Mouse (Mus musculus): ENCODE data around the gene Galp. TPM values are rescaled to one million over a fixed set of nuclear protein-coding genes. Genes with fewer than 3 reads are reported as not detected.
"Not testable (repeated sequence)": the region's sequence is repeated elsewhere in the genome, so short reads cannot be mapped to it uniquely, and the experiment has no call there.

Gene Galp
- polyA plus RNA-seq, 1 experiment: not detected

DNA sequence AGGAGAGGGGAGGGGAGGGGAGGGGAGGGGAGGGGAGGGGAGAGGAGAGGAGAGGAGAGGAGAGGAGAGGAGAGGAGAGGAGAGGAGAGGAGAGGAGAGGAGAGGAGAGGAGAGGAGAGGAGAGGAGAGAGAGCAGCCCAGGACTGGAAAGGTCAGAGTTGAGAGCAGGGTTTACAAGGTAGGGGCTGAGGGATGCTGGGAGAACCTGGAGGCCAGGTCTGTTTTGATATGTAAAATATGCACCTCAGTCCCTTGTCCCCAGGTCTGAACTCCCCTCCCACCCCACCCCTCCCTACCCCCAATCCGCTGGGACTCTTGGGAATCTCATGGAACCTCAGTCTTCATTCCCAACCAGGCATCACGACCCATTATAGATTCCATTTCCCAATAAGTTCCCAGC, 63.1 kb downstream of the Galp start:
- H3K27ac ChIP-seq (replicated peaks; ENCODE audit: low read depth, low read length); H3K4me1 ChIP-seq (ENCODE audit: control insufficient read depth, insufficient read depth, insufficient read length, low read length); H3K4me3 ChIP-seq (ENCODE audit: insufficient read depth, low read depth, low read length): not testable (repeated sequence)

DNA sequence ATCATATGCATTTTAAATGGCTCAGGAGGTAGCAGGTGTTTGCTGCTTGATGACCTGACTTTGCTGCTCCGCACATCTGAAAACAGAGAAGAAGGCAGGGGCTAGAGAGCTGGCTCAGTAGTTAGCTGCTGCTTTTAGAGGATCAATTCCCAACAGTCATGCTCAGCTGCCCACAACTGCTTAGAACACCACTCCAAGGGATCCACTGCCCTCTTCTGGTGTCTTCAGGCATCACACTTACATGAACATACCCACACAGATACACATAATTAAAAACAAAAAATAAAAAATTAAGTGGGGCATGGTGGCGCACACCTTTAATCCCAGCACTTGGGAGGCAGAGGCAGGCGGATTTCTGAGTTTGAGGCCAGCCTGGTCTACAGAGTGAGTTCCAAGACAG, 65.2 kb downstream of the Galp start:
- H3K27ac ChIP-seq (replicated peaks; ENCODE audit: low read depth, low read length): no peak overlapping the region
- no peaks in the 10 kb centered on the region for H3K4me1 ChIP-seq (ENCODE audit: control insufficient read depth, insufficient read depth, insufficient read length, low read length)
- no peak overlapping the region for H3K4me3 ChIP-seq (ENCODE audit: insufficient read depth, low read depth, low read length)

DNA sequence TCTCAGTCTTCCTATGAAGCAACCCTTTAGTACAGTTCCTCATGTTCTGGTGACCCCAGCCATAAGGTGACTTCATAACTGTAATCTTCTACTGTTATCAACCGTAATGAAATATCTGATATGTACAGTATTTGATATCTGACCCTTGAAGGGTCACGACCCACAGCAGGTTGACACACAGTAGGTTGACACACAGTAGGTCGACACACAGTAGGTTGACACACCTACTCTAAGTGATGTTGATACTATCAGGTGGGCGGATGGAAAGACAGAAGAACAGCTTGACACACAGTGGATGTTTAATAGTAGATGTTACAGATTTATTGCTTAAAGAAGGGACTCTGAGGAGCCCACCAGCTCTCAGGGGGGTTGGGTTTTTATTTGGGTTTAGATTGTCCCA, 66.1 kb downstream of the Galp start:
- H3K4me3 ChIP-seq (ENCODE audit: insufficient read depth, low read depth, low read length): no peak overlapping the region
- no peak overlapping the region for H3K27ac ChIP-seq (replicated peaks; ENCODE audit: low read depth, low read length)
- no peaks in the 10 kb centered on the region for H3K4me1 ChIP-seq (ENCODE audit: control insufficient read depth, insufficient read depth, insufficient read length, low read length)

DNA sequence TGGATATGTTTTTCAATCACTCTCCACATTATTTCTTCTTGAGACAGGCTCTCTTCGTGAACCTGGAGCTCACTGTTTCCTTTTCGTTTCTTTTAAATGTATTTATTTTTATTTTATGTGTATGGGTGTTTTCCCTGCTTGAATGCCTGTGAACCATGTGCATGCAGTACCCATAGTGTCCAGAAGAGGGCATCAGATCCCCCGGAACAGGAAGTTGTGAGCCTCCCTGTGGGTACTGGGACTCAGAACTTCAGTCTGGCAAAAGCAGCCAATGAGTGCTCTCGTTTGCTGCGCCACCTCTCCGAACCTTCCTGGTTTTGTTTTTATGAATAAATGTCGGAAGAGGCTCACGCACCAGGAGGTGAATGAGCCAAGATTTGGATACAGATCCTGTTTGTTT, 68.8 kb downstream of the Galp start:
- H3K4me1 ChIP-seq (ENCODE audit: control insufficient read depth, insufficient read depth, insufficient read length, low read length): no peaks in the 10 kb centered on the region
- no peak overlapping the region for H3K4me3 ChIP-seq (ENCODE audit: insufficient read depth, low read depth, low read length)
- no peak overlapping the region for H3K27ac ChIP-seq (replicated peaks; ENCODE audit: low read depth, low read length)

Other genes with a start within 250 kb of the Galp start
- gene Vmn1r65, start 186.1 kb upstream of the Galp start, polyA plus RNA-seq (2012; ENCODE audit: insufficient read depth, insufficient read length, missing spikeins): not detected in 2 replicates
- gene Nlrp4c, start 151.9 kb upstream of the Galp start, polyA plus RNA-seq (2012; ENCODE audit: insufficient read depth, insufficient read length, missing spikeins): not detected in 2 replicates
- gene Zfp787, start 41.1 kb upstream of the Galp start, polyA plus RNA-seq (2012; ENCODE audit: insufficient read depth, insufficient read length, missing spikeins): 28.2 and 41.7 TPM in 2 replicates
- 5.1 and 7.7 TPM in 2 replicates for gene Zfp444, start 24.9 kb upstream of the Galp start, polyA plus RNA-seq (2012; ENCODE audit: insufficient read depth, insufficient read length, missing spikeins)
- not detected in 2 replicates for gene Zscan5b, start 25.2 kb downstream of the Galp start, polyA plus RNA-seq (2012; ENCODE audit: insufficient read depth, insufficient read length, missing spikeins)
- gene Epp13, start 55.6 kb downstream of the Galp start, polyA plus RNA-seq (2012; ENCODE audit: insufficient read depth, insufficient read length, missing spikeins): not detected in 2 replicates
- gene Zfp667, start 89.5 kb downstream of the Galp start, polyA plus RNA-seq (2012; ENCODE audit: insufficient read depth, insufficient read length, missing spikeins): 3.4 and 4.6 TPM in 2 replicates
- gene Zfp583, start 134.2 kb downstream of the Galp start, polyA plus RNA-seq (2012; ENCODE audit: insufficient read depth, insufficient read length, missing spikeins): 2.3 and 5.4 TPM in 2 replicates
- gene Gm3854, start 146.7 kb downstream of the Galp start, polyA plus RNA-seq (2012; ENCODE audit: insufficient read depth, insufficient read length, missing spikeins): 0.36 TPM in 1 of 2 replicates, not detected in the other
- 1.9 and 2.0 TPM in 2 replicates for gene Zfp78, start 166.2 kb downstream of the Galp start, polyA plus RNA-seq (2012; ENCODE audit: insufficient read depth, insufficient read length, missing spikeins)
- 1.8 and 3.6 TPM in 2 replicates for gene Zfp28, start 186.2 kb downstream of the Galp start, polyA plus RNA-seq (2012; ENCODE audit: insufficient read depth, insufficient read length, missing spikeins)
- gene Smim17, start 201.6 kb downstream of the Galp start, polyA plus RNA-seq (2012; ENCODE audit: insufficient read depth, insufficient read length, missing spikeins): not detected in 2 replicates
- not detected in 2 replicates for gene Gm20715, start 213.2 kb downstream of the Galp start, polyA plus RNA-seq (2012; ENCODE audit: insufficient read depth, insufficient read length, missing spikeins)
- not detected in 2 replicates for gene Olfr1344, start 241.6 kb downstream of the Galp start, polyA plus RNA-seq (2012; ENCODE audit: insufficient read depth, insufficient read length, missing spikeins)

All from brown adipose tissue, adult 24 weeks (tissue).